Mouse (Mus musculus): ENCODE measurements around the gene Specc1.

Specc1 gene

DNA sequence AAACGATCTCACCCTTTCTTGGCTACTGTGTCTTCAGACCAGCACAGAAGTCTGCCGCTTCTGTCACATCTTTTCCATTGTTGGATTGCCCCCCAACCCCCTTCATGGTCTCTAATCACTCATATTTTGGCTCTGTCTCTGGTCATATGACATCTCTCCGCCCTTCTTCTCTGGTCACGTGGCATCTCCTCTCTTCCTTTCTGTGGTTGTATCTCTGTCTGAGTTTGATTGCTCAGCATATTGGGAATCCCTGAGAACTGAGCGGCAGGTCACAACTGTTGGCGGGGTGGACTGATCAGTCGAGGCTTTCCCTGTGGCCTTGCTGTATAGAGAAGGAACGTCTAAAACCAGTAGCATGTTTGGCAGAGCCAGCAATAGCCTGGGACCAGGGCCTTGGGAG is 10.5 kb downstream of the Specc1 start:
- intact Hi-C loops (cut with DNase I) = no loop called here

DNA sequence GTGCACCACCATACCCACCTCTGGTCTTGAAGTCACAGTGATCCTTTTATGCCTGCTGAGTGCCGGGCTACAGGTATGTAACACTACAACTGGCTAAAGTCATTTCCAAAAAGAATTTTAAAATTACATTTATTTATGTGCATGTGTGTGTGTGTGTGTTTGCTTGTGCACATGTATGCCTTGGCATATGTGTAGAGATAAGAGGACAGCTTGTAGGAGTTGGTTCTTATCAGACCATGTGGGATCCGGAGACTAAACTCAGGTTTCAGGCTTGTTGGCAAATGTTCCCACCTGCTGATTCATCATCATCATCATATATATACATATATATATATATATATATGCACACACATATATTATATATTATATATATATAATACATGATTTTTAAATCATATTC is 12.3 kb downstream of the Specc1 start:
- intact Hi-C loops (cut with DNase I) = no loop called here

DNA sequence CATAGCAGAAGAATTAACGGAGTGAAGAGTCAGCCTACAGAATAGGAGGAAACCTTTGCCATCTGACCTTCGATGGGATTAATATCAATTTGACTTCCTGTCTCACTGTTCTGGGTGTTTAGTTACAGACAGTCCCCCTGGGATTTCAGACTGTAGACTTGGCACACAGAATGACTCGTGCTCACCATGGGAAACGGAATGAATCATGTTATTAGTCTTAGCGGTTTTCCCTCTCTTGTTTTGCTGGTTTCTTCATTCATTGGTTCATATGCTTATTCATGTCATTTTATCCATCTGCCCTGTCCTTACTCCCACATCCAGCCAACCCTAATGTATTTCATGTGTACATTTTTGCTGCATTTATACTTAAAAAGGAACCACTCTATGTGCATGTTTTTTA is 14.3 kb downstream of the Specc1 start:
- intact Hi-C loops (cut with DNase I) = no loop called here

DNA sequence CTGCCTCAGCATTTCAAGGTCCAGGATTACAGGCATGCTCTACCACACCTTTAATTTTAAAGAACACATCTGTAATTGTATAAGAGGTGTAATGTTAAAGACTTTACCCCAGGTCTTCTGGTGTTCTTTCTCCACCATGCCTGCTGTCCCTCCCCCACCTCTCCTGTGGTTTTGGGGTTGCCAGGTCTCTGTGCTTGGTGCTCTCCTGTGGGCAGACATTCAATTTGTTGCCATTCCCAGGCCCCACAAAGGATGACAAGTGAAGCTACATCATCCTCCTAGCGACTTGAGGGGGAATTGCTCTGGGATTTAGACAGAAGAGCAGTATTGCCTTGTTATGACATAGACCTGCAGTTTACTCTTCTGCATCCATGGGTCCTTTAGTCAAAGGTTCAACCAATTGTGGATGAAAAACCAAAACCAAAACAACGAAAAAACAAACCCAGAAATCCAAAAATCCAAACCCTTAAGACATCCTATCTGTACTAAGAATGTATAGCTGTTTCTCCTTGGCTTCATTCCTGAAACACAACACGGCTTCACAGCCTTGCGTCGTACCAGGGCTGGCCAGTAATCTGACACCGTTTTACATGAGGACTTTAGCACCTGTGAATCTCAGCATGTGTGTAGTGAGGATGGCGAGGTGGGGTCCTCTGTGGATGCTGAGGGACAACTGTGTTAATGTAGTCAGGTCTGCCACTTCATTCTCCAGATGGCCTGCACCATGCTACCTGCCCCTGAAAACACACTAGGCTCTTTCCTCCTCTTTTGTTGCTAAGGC is 15.1 kb downstream of the Specc1 start:
- intact Hi-C loops (cut with DNase I) = no loop called here

DNA sequence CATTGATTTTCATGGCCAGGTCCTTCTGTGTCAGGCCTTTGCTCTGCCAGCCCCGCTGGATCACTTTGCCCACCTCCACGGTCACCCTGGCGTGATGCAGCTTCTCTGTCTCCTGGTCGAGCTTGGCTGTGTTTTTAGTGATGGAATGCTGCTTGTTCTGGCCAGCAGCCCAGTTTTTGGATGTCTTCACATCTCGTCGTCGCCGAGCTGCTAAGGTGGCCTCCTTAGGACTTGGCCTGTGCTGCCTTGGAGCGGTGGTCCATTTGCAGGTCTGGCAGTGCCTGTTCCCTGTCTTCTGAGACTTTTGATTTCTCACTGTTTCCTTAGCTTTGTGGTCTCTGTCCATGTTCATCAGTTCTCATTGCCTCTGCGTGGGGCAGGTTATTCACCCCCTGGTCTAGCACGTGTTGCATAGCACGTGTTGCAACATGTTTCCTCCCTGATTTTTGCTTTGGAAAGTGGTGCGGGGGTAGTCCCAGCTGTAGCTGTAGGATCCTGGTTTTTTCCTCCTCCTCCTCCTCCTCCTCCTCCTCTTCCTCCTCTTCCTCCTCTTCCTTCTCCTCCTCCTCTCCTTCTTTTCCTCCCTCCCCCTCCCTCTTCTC is 17.6 kb downstream of the Specc1 start:
- intact Hi-C loops (cut with DNase I) = no loop called here

DNA sequence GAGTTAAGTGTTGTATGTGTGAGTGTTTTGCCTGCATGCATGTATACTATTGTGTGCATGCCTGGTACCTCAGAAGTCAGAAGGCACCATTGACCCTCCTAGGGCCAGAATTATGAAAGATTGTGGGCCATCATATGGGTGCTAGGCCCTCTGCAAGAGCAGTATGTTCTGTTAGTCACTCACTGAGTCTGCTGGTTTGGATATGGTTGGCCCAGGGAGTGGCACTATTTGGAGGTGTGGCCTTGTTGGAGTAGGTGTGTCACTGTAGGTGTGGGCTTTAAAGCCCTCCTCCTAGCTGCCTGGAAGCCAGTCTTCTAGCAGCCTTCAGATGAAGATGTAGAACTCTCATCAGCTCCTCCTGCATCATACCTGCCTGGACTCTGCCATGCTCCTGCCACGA is 19.2 kb downstream of the Specc1 start:
- intact Hi-C loops (cut with DNase I) = no loop called here

DNA sequence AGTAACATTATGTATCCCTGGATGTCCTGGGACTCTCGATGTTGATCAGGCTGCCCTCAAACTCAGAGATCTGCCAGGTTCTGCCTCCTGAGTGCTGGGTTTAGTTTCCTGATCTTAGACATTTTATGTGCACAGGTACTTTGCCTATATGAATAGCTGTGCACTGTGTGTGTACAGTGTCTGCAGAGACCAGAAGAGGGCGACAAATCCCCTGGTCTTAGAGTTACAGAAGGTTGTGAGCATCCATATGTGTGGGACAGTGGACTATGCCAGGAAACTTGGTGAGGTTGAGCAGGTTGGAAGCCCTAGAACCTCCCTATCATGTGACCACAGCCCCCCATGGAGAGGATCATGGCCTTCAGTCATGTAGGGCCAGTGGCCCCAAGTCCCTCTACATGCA is 24.7 kb downstream of the Specc1 start:
- intact Hi-C loops (cut with DNase I) = no loop called here

DNA sequence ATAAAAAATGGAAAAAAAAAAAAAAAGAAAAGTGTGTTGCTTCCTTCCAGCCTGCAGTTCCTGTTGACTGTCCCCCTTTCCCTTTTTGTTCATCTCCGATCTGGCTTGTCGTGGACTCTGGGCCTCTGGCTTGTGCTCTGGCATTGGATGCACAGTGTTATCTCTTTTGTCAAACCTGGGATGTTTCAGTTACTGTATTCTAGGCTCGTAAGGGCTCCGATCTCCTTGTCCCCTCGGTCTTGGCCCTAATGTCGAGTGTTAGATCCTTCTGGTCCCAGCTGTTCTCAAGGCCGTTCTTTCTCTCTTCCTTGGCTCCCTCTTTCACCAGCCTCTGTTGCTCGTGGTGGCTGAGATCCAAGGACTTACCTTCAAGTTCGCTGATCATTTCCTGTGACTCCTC is 26.3 kb downstream of the Specc1 start:
- intact Hi-C loops (cut with DNase I) = no loop called here

DNA sequence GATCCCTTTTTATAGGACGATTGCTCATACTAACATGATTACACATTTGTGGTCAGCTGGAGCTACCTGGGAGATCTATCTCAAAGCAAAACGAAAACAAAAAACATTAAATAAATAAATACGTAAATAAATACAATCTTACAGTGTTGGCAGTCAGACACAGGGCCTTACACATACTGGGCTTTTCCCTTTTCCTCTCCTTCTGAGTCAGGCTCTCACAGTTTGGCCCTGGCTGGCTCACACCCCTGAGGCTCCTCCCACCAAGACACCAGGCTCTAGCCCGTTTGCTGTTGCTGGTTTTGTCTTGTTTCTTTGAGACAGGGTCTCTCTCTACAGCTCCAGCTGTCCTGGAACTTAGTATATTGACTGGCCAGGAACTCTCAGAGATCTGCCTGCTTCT is 30.4 kb downstream of the Specc1 start:
- intact Hi-C loops (cut with DNase I) = no loop called here

DNA sequence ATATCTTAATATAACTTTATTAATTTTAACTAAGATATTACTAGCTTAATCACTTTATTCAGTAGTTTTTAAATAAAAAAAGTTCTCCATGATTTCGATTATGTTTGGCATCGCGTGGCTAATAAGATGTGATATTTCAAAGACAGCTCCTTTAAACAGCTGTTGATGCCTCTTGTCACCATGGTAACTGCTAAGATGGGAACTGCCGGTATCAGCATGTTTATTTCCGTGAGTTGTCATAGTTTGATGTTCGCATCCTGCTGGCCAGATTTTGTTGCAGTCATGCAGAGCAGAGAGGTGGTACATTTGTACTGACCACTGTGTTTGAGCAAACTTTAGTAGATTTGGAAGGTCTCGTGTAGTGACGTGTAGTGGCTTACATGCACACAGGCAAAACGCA is 33.1 kb downstream of the Specc1 start:
- intact Hi-C loops (cut with DNase I) = no loop called here

DNA sequence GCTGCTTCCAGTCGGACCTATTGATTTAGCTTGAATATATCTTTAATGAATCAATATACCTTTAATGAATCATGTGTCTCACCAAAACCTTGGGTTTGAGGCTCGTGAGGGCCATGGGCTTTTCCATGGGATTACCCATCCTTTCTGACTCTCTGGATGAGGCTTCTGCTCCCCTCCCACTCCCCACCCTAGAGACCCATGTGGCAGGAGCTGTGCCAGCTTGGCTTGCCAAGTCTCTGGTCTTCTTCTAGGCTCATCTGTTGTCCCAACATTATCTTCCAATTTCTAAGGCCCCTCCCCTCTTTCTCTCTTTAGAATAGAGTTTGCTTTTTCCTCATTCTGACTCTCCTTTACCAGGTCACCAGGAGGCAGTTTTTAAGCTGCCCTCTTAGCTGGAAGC is 35.0 kb downstream of the Specc1 start:
- intact Hi-C loops (cut with DNase I) = no loop called here

DNA sequence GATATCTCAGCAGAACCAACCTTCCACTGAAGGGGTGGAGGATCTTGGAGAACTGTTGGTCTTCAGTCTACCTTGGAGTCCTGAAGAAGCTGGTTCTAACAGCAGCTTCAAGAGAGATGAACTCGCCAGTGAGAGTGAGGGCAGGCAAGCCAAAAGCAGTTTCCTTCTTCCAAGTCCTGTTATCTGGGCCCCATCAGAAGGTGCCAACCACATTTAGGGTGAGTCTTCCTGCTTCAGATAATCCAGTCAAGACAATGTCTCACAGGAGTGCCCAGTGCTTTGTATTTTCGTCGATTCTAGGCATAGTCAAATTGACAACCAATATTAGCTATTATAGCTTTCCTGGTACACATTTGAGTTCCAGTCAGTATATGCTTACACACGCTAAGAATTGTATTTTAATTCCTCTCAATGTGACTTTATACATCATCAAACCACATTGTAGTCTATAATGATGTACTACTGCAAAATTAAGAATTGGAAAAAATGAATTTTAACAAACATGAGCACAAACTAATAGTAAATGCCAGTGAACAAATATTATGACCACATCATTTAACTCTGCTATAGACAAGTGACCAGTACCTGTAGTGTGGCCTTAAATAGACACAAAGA is 36.2 kb downstream of the Specc1 start:
- intact Hi-C loops (cut with DNase I) = no loop called here

DNA sequence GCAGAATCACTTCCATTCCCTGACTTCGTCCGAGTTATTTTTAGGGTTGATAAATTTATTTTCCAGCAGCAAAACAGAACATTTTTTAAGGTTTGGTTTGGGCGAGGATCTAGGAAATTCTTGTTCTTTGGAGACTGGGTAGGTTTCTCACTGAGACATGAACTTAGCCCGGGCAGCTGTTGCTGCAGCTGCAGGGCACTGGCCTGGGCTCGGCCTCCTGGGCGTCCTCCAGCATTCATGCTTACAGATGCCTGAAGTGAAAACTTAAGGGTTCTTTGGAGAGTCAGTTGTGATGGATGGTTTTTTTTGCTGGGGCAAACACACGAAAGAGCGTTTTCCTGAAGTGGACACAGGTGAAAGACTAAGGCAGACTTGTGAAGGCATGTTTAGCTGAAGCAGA is 42.9 kb downstream of the Specc1 start:
- intact Hi-C loops (cut with DNase I) = no loop called here

DNA sequence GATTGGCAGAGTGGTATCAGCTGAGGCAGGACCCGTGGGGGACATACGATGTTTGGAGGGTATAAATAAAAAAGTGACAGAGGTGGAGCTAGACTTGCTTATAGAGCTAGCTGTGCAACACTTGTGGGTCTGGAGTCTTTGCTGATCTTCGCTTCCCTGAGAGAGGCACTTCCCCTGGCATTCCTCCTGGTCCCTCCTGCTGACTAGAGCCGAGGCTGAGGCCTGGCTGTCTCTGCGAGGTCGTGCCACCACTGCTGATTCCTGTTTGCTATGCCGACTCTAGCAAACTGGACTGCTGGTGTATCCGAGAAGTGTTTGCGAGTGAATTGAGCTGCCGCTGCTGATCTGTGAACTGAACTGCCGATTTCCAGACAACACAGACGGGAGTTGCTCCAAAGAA is 43.5 kb downstream of the Specc1 start:
- intact Hi-C loops (cut with DNase I) = loop anchor here (5.0 kb wide), 1 partner anchor 48 kb away; no protein-coding TSS in a partner anchor

DNA sequence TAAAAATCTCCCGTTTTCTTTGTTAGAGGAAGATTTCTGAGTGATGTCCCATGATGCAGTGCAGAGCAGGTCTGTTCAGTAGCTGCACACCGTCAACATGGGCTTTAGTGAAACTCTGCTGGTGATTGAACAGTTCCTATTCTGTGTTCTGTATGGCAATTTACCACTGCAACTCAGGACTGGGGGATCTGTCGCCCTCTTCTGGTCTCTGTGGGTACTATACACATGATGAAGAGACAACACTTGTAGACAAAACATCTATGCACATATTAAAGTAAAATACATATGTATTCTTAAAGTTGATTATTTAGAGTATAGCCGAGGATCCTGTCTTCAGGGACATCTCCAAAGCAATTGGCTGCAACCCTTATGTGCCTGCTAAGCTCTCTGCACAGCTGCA is 45.4 kb downstream of the Specc1 start:
- intact Hi-C loops (cut with DNase I) = loop anchor here (5.0 kb wide), 1 partner anchor 50 kb away; no protein-coding TSS in a partner anchor

DNA sequence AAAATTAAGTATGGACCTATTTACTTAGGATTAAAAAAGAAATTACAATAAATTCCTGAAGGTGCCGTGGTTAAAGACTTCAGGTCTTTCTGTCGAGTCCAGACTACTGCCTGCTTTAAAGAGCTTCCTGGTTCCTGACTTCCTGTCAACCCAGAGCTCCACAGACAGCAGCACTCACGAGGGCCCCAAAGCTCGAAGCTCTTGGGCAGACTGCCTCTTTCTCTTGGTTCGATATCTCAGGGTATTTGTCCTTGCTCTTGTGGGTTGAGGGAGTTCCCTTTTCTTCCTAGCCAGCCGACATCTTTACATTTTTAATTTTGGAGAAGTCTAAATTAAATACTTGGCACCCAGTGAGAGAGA is 48.3 kb downstream of the Specc1 start:
- intact Hi-C loops (cut with DNase I) = loop anchor here (5.0 kb wide), 1 partner anchor 53 kb away; no protein-coding TSS in a partner anchor

DNA sequence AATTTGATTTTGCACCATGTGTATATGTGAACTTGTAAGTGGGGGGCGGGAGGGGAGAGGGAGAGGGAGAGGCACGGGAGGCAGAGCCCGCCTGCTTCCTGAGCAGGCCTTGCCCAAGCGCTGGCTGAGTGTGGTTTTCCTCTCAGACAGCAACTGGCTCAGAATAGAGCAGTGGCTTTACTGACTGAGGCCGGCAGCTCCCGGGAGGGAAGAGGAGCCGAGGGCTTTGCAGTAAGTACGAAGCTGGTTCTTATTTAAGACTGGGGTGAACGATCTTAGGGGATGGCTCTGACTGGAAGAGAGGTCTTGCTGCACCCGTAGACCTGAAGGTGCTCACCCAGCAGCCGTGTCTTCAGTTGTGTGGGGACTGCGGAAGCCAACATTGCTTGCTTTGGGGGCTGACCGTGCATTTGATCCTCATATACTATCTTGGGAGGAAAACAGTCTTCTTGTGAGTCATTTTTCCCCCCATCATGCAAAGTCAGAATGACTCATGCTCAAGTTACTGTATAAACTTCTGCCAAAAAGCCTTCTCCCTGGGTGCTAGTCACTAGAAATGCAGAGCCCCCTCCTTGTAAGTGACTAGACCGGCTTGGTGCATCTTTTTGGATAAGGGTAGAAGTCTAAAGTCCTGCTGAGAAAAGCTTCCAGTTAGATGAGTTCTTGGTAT is 48.8 kb downstream of the Specc1 start:
- intact Hi-C loops (cut with DNase I) = no loop called here

DNA sequence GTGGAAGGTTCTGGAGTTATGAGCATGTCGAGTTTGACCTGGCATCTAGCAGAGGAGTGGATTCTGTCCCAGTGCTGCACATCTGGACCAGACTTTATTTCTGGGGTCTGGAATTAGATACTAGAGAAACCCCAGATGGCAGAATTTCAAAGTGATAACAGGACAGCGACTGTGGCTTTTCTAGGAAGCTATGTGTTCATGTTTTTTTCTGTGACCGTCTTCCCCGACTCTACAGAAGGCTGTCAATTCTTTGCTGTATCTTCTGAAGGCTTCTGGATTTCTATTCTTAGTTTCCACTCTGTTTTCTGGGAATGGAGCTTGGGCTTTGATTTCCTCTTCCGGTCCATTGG is 49.3 kb downstream of the Specc1 start:
- intact Hi-C loops (cut with DNase I) = no loop called here

DNA sequence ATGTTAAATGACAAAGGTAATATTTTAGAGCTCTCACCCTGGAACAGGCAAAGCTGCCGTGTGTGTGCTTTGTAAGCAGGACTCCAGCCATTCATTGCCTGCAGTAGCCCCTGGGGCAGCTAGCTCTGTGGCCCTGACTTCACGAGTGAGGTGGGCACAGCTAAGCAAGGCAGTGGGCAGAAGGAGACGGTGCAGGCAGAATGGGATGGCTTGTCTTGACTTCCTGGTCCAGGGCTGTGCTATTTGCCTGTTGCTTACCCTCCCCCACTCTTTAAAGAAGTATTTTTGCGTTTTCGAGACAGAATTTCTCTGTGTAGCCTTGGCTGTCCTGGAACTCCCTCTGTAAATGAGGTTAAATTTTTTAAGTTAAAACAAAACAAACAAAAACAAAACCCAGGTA is 50.1 kb downstream of the Specc1 start:
- intact Hi-C loops (cut with DNase I) = no loop called here

DNA sequence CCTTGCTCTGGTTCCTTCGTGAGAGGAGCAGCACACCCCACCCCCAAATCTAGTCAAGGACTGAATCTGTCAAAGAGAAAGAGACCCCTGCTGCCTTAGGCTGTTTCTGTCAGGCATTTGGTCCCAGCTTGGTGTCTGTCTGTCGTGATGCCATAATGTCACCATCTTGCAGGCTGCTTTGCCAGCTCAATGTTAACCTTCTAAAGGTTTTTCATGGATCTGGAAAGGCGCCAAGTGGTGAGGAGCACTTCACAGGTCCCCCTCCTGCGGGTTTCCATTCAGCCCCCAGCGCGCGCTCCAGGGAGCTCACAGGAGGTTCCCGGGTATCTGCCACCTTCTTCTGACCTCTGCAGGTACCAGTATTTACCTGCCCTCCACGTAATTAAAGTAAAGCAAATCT is 51.4 kb downstream of the Specc1 start:
- intact Hi-C loops (cut with DNase I) = no loop called here

DNA sequence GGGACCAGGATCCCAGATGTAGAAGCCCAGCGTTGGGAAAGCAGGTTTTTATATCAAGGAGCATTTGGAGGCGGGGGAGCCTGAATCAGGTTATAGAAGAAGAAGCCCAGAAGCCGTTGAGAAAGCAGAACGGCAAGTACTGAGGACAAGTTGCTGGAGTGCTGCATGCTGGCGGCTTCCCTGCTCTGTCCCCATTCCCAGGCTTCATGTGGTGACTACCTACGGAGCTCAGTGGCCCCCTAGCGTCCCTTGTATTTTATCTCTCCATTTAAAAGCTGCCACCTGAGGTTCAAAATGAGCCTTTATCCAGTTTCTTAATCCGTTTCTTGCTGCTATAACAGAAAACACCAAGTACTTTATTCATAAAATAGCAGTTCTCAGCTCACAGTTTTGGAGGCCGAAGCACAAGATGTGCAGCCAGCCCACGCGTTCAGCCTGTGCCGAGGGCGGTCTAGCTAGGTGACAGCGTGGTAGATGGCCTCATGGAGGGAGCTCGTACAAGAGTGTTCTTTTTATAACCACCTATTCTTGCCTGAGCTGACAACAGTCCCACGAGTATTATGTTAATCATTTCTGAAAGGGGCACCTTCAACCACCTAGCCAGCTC is 54.2 kb downstream of the Specc1 start:
- intact Hi-C loops (cut with DNase I) = no loop called here

DNA sequence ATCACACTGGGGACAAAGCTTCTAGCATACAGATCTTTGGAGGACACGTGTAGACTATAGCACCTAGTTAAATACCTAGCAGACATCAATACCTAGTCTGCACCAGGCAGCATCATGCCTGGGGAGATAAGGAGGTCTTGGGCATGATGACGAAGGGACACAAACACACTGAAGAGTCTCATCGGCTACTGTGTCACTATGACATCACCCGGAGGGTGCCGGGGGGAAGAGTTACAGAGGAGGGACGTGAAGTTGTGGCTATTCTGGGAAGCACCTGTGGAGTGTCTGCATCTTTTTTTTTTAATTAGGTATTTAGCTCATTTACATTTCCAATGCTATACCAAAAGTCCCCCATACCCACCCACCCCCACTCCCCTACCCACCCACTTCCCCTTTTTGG is 55.5 kb downstream of the Specc1 start:
- intact Hi-C loops (cut with DNase I) = no loop called here
